In genomic region chr2:126675169-126676121, GRCm38 (mm10) we compare ENCODE assay signal across 8 mouse cellular contexts. TPM values are rescaled to one million over a fixed set of nuclear protein-coding genes. Genes with fewer than 3 reads are reported as not detected.
A peak's percentile ranks its signal among the peaks of the same experiment; 100 is the strongest.
DNase-seq lines count a peak whose midpoint lies in the region; ATAC-seq and TF ChIP-seq lines count a peak whose summit lies in the region.

No protein-coding gene starts in this region.

- peaks cover 9% of the 10 kb centered on the region; the same call in 1 of the 2 replicates for H3K36me3 ChIP-seq in embryonic facial prominence, embryonic 12.5 days
- no peaks in the 10 kb centered on the region for H3K36me3 ChIP-seq in kidney, adult 2 months (ENCODE audit: control insufficient read depth, insufficient read depth, low read length)
- peaks cover 3% of the 10 kb centered on the region for H3K36me3 ChIP-seq in limb, embryonic 11.5 days (ENCODE audit: control insufficient read depth, insufficient read depth, low read length)
- peaks cover 12% of the 10 kb centered on the region for H3K36me3 ChIP-seq in midbrain, embryonic 13.5 days
- H3K36me3 ChIP-seq in small intestine, adult 2 months (ENCODE audit: control insufficient read depth, insufficient read depth, low read length): no peaks in the 10 kb centered on the region

- H3K9me3 ChIP-seq in embryonic facial prominence, embryonic 12.5 days: no peaks in the 10 kb centered on the region
- H3K9me3 ChIP-seq in limb, embryonic 11.5 days (ENCODE audit: control insufficient read depth, low read length): no peaks in the 10 kb centered on the region
- H3K9me3 ChIP-seq in midbrain, embryonic 13.5 days: no peaks in the 10 kb centered on the region

- H3K27ac ChIP-seq in embryonic facial prominence, embryonic 12.5 days: peak overlapping the region; percentile 100
- peak overlapping the region; percentile 94 for H3K27ac ChIP-seq in kidney, adult 2 months (ENCODE audit: insufficient read depth, low read depth, low read length)
- peak overlapping the region; percentile 100 for H3K27ac ChIP-seq in limb, embryonic 11.5 days (replicated peaks; ENCODE audit: low read depth, low read length)
- H3K27ac ChIP-seq in midbrain, embryonic 13.5 days: peak overlapping the region; percentile 100
- peak overlapping the region; percentile 97 for H3K27ac ChIP-seq in small intestine, adult 2 months (ENCODE audit: insufficient read depth, low read depth, low read length)

- peak; percentile 85 for DNase-seq in 3T3-L1 (ENCODE audit: low read depth, low spot score)
- peak; percentile 86 to 90 for DNase-seq in adrenal gland, postnatal 36 days
- peak; percentile 91 for DNase-seq in heart, adult 18-20 months
- DNase-seq in kidney, adult 2 months: peak; percentile 93
- peak; percentile 91 for DNase-seq in limb, embryonic 11.5 days (ENCODE audit: low spot score)

- WGBS in embryonic facial prominence, embryonic 12.5 days: 1% methylated on average over 99 of the region's 99 CpGs
- under 1% methylated on average over 99 of the region's 99 CpGs for WGBS in kidney, adult 2 months
- under 1% methylated on average over 99 of the region's 99 CpGs for WGBS in limb, embryonic 11.5 days
- WGBS in midbrain, embryonic 13.5 days: under 1% methylated on average over 97 of the region's 99 CpGs
- WGBS in small intestine, adult 2 months: under 1% methylated on average over 99 of the region's 99 CpGs

- peaks cover 21% of the 10 kb centered on the region for H3K4me1 ChIP-seq in embryonic facial prominence, embryonic 12.5 days
- H3K4me1 ChIP-seq in kidney, adult 2 months (ENCODE audit: control insufficient read depth, insufficient read depth, low read length): peaks cover 15% of the 10 kb centered on the region
- H3K4me1 ChIP-seq in limb, embryonic 11.5 days (ENCODE audit: control insufficient read depth, insufficient read depth, low read length): peaks cover 5% of the 10 kb centered on the region; the same call in 1 of the 2 replicates
- peaks cover 47% of the 10 kb centered on the region for H3K4me1 ChIP-seq in midbrain, embryonic 13.5 days (replicated peaks)
- H3K4me1 ChIP-seq in small intestine, adult 2 months (ENCODE audit: control insufficient read depth, insufficient read depth, insufficient read length, low read length): no peaks in the 10 kb centered on the region; the same call in 1 of the 2 replicates

- H3K9ac ChIP-seq in embryonic facial prominence, embryonic 12.5 days: peak overlapping the region; percentile 99
- peak overlapping the region; percentile 100 for H3K9ac ChIP-seq in limb, embryonic 11.5 days (ENCODE audit: low read length)
- H3K9ac ChIP-seq in midbrain, embryonic 13.5 days (replicated peaks): peak overlapping the region; percentile 97

- H3K27me3 ChIP-seq in embryonic facial prominence, embryonic 12.5 days: no peaks in the 10 kb centered on the region
- H3K27me3 ChIP-seq in kidney, adult 2 months (replicated peaks; ENCODE audit: control insufficient read depth, insufficient read depth, low read length): no peaks in the 10 kb centered on the region
- H3K27me3 ChIP-seq in limb, embryonic 11.5 days (ENCODE audit: control insufficient read depth, insufficient read depth, low read length): no peaks in the 10 kb centered on the region
- no peaks in the 10 kb centered on the region for H3K27me3 ChIP-seq in midbrain, embryonic 13.5 days
- H3K27me3 ChIP-seq in small intestine, adult 2 months (ENCODE audit: control insufficient read depth, insufficient read depth, low read length): no peaks in the 10 kb centered on the region

- H3K4me3 ChIP-seq in embryonic facial prominence, embryonic 12.5 days: peak overlapping the region; percentile 90
- H3K4me3 ChIP-seq in kidney, adult 2 months (ENCODE audit: insufficient read depth, low read depth, low read length): peak overlapping the region; percentile 86
- peak overlapping the region; percentile 73 for H3K4me3 ChIP-seq in limb, embryonic 11.5 days (ENCODE audit: low read depth, low read length)
- H3K4me3 ChIP-seq in midbrain, embryonic 13.5 days (replicated peaks): peak overlapping the region; percentile 89
- peak overlapping the region; percentile 97 for H3K4me3 ChIP-seq in small intestine, adult 2 months (ENCODE audit: low read depth, low read length)

- peak overlapping the region; percentile 61 for H3K4me2 ChIP-seq in embryonic facial prominence, embryonic 12.5 days (replicated peaks)
- peak overlapping the region; percentile 69 for H3K4me2 ChIP-seq in limb, embryonic 11.5 days (ENCODE audit: low read depth, severe bottlenecking)
- H3K4me2 ChIP-seq in midbrain, embryonic 13.5 days (replicated peaks): peak overlapping the region; percentile 86

- no peak for TF ChIP-seq CTCF in kidney, adult 2 months (conservative IDR thresholded peaks at IDR 0.05; ENCODE audit: insufficient read depth, insufficient read length, low read depth, low read length)
- peak; percentile 10; the same call in 1 of the 2 replicates for TF ChIP-seq CTCF in small intestine, adult 2 months (IDR thresholded peaks at IDR 0.05; ENCODE audit: extremely low read depth, insufficient read length, insufficient replicate concordance, low read depth, low read length)

- ATAC-seq in embryonic facial prominence, embryonic 12.5 days (ENCODE audit: insufficient number of reproducible peaks, insufficient read depth, low FRiP score, low TSS enrichment): peak; percentile 89
- peak; percentile 87 for ATAC-seq in limb, embryonic 11.5 days (ENCODE audit: insufficient number of reproducible peaks, low FRiP score, low TSS enrichment, low read depth)
- peak; percentile 95 for ATAC-seq in midbrain, embryonic 13.5 days

- peak; percentile 83 for TF ChIP-seq POLR2A in kidney, adult 2 months (IDR thresholded peaks at IDR 0.05; ENCODE audit: low read depth, low read length)
- TF ChIP-seq POLR2A in small intestine, adult 2 months (IDR thresholded peaks at IDR 0.05; ENCODE audit: low read depth, low read length): peak; percentile 83

RNA-seq across cellular contexts. Expression of gene Gabpb1, which starts 0.7 kb away (rescaled TPM):
- total RNA-seq in adrenal gland, postnatal 36 days (2021): 10 to 100 TPM; 15.3 to 19.5 TPM
- 66.4 and 71.6 TPM in 2 replicates for polyA plus RNA-seq in embryonic facial prominence, embryonic 12.5 days (2016; fragmentation: Nextera tagmentation; extraction: Ambion mirVana)
- total RNA-seq in heart, adult 18-20 months (2021): 10 to 100 TPM in 1 of 2 experiments, 1 to 10 TPM in 1; 8.8 to 10.0 TPM
- 11.1 and 11.2 TPM in 2 replicates for polyA plus RNA-seq in kidney, adult 2 months (2012; rRNA removed)
- polyA plus RNA-seq in limb, embryonic 11.5 days (2014; fragmentation: Nextera tagmentation; extraction: Ambion mirVana): 109 and 111 TPM in 2 replicates
- 60.7 and 62.1 TPM in 2 replicates for polyA plus RNA-seq in midbrain, embryonic 13.5 days (2015; fragmentation: Nextera tagmentation; extraction: Ambion mirVana)
- polyA plus RNA-seq in small intestine, adult 2 months (2012; rRNA removed): 3.3 and 5.0 TPM in 2 replicates

RNA-seq across cellular contexts. Expression of gene Usp8, which starts 31.7 kb away (rescaled TPM):
- total RNA-seq in adrenal gland, postnatal 36 days (2021): 10 to 100 TPM; 66.9 to 76.5 TPM
- polyA plus RNA-seq in embryonic facial prominence, embryonic 12.5 days (2016; fragmentation: Nextera tagmentation; extraction: Ambion mirVana): 38.7 and 43.7 TPM in 2 replicates
- total RNA-seq in heart, adult 18-20 months (2021): 10 to 100 TPM; 27.3 to 29.9 TPM
- polyA plus RNA-seq in kidney, adult 2 months (2012; rRNA removed): 30.2 and 31.2 TPM in 2 replicates
- 43.7 and 49.2 TPM in 2 replicates for polyA plus RNA-seq in limb, embryonic 11.5 days (2014; fragmentation: Nextera tagmentation; extraction: Ambion mirVana)
- 28.6 and 28.7 TPM in 2 replicates for polyA plus RNA-seq in midbrain, embryonic 13.5 days (2015; fragmentation: Nextera tagmentation; extraction: Ambion mirVana)
- 3.6 and 7.5 TPM in 2 replicates for polyA plus RNA-seq in small intestine, adult 2 months (2012; rRNA removed)

RNA-seq across cellular contexts. Expression of gene Hdc, which starts 56.3 kb away (rescaled TPM):
- 10 to 100 TPM in 1 of 2 experiments, 1 to 10 TPM in 1; 2.6 to 25.9 TPM for total RNA-seq in adrenal gland, postnatal 36 days (2021)
- 0.99 and 1.3 TPM in 2 replicates for polyA plus RNA-seq in embryonic facial prominence, embryonic 12.5 days (2016; fragmentation: Nextera tagmentation; extraction: Ambion mirVana)
- total RNA-seq in heart, adult 18-20 months (2021): 1 to 10 TPM; 1.5 to 2.2 TPM
- polyA plus RNA-seq in kidney, adult 2 months (2012; rRNA removed): 8.1 and 11.7 TPM in 2 replicates
- polyA plus RNA-seq in limb, embryonic 11.5 days (2014; fragmentation: Nextera tagmentation; extraction: Ambion mirVana): 0.45 and 0.84 TPM in 2 replicates
- 0.58 and 0.97 TPM in 2 replicates for polyA plus RNA-seq in midbrain, embryonic 13.5 days (2015; fragmentation: Nextera tagmentation; extraction: Ambion mirVana)
- 1.0 and 1.2 TPM in 2 replicates for polyA plus RNA-seq in small intestine, adult 2 months (2012; rRNA removed)

Comparison
In these comparisons a context has a peak if more than half of its experiments do, and no peak if none do; other contexts are left out.
1. Peak in every context shown above with its lines: DNase-seq, ATAC-seq, H3K4me3 ChIP-seq and H3K27ac ChIP-seq.